In genomic region chr9:58441351-58442104, GRCm38 (mm10) we compare ENCODE assay signal across 9 mouse cellular contexts. TPM values are rescaled to one million over a fixed set of nuclear protein-coding genes. Genes with fewer than 3 reads are reported as not detected.
DNase-seq lines count a peak whose midpoint lies in the region; ATAC-seq lines count a peak whose summit lies in the region.
"Had no signal": no experiment of that assay in that cellular context is flagged by ENCODE, and none has a peak within 500 bp of the region (broad histone marks: within the 10 kb centered on the region; RNA-seq: fewer than 3 reads in every experiment).

No protein-coding gene starts in this region.

- no peak overlapping the region for H3K4me2 ChIP-seq in hindbrain, embryonic 15.5 days
- no peak overlapping the region for H3K4me2 ChIP-seq in hindbrain, embryonic 14.5 days (replicated peaks)

- peak overlapping the region; percentile 75; the same call in 1 of the 2 replicates for H3K27ac ChIP-seq in hindbrain, embryonic 15.5 days (replicated peaks)
- no peak overlapping the region for H3K27ac ChIP-seq in hindbrain, embryonic 14.5 days

- ATAC-seq in hindbrain, embryonic 15.5 days (ENCODE audit: low FRiP score, low read depth): no peak
- ATAC-seq in hindbrain, embryonic 14.5 days (ENCODE audit: low FRiP score): no peak

- no peaks in the 10 kb centered on the region for H3K36me3 ChIP-seq in hindbrain, embryonic 15.5 days
- no peaks in the 10 kb centered on the region for H3K36me3 ChIP-seq in hindbrain, embryonic 14.5 days (replicated peaks; ENCODE audit: control insufficient read depth, insufficient read depth)

- no peaks in the 10 kb centered on the region for H3K27me3 ChIP-seq in hindbrain, embryonic 15.5 days
- H3K27me3 ChIP-seq in hindbrain, embryonic 14.5 days (ENCODE audit: control insufficient read depth, insufficient read depth, low read length): no peaks in the 10 kb centered on the region

- WGBS in hindbrain, embryonic 15.5 days: 70% methylated on average over 6 of the region's 6 CpGs
- WGBS in hindbrain, embryonic 14.5 days: 84% methylated on average over 6 of the region's 6 CpGs

- no peak overlapping the region for H3K9ac ChIP-seq in hindbrain, embryonic 15.5 days
- no peak overlapping the region for H3K9ac ChIP-seq in hindbrain, embryonic 14.5 days

- H3K4me3 ChIP-seq in hindbrain, embryonic 15.5 days: no peak overlapping the region
- no peak overlapping the region for H3K4me3 ChIP-seq in hindbrain, embryonic 14.5 days (replicated peaks; ENCODE audit: low read length)

- peaks cover 62% of the 10 kb centered on the region for H3K4me1 ChIP-seq in hindbrain, embryonic 15.5 days (replicated peaks)
- H3K4me1 ChIP-seq in hindbrain, embryonic 14.5 days (replicated peaks; ENCODE audit: control insufficient read depth, insufficient read depth, low read length): peaks cover 44% of the 10 kb centered on the region

- DNase-seq in hindbrain, embryonic 14.5 days (ENCODE audit: low spot score): no peak
- DNase-seq in right cerebral cortex, postnatal 25 days: peak; percentile 43
- DNase-seq in right cerebral cortex, postnatal 4 days: no peak
- DNase-seq in cerebellum, adult 9-10 months: peak; percentile 72
- DNase-seq in skeletal muscle tissue, adult 2 months (ENCODE audit: low read depth, low spot score): peak; percentile 7
- no peak for DNase-seq in spleen, postnatal 10 days (ENCODE audit: low spot score in 2 of 2)
- DNase-seq: gastrocnemius, postnatal 14 days; lung, adult 2 months had no signal

- H3K9me3 ChIP-seq in hindbrain, embryonic 15.5 days: no peaks in the 10 kb centered on the region
- H3K9me3 ChIP-seq in hindbrain, embryonic 14.5 days (ENCODE audit: control insufficient read depth, low read length): no peaks in the 10 kb centered on the region

RNA-seq across cellular contexts. Expression of gene Insyn1, which starts 46.9 kb away (rescaled TPM):
- 12.9 and 14.5 TPM in 2 replicates for polyA plus RNA-seq in hindbrain, embryonic 15.5 days (2015; fragmentation: Nextera tagmentation; extraction: Ambion mirVana)
- polyA plus RNA-seq in hindbrain, embryonic 14.5 days (2014; fragmentation: Nextera tagmentation; extraction: Ambion mirVana): 15.1 and 16.7 TPM in 2 replicates

Comparison
In these comparisons a context has a peak if more than half of its experiments do, and no peak if none do; other contexts are left out.
1. DNase-seq: peak in right cerebral cortex, postnatal 25 days (single experiment), cerebellum, adult 9-10 months (single experiment) and skeletal muscle tissue, adult 2 months (single experiment); none in hindbrain, embryonic 14.5 days (single experiment), right cerebral cortex, postnatal 4 days (single experiment) and spleen, postnatal 10 days (0 of 2).